Mouse (Mus musculus) testis, adult 2 months (tissue): ENCODE measurements around the gene Armc6.

Experiments
- CTCF ChIP-seq: fragments of 200-500 bp; IDR thresholded peaks from 2 replicates; pipeline ENCODE4 v1.5.1; 2012; ENCODE audit warnings: low read depth, mild to moderate bottlenecking, inconsistent platforms, low read length, moderate library complexity; ENCODE audit not compliant: control insufficient read depth, insufficient read depth, insufficient replicate concordance
- POLR2A ChIP-seq: fragments of 200-500 bp; IDR thresholded peaks from 2 replicates; pipeline ENCODE4 v1.6.1; 2012; ENCODE audit warnings: low read depth, mild to moderate bottlenecking, inconsistent platforms, low read length, moderate library complexity; ENCODE audit not compliant: control insufficient read depth

DNA sequence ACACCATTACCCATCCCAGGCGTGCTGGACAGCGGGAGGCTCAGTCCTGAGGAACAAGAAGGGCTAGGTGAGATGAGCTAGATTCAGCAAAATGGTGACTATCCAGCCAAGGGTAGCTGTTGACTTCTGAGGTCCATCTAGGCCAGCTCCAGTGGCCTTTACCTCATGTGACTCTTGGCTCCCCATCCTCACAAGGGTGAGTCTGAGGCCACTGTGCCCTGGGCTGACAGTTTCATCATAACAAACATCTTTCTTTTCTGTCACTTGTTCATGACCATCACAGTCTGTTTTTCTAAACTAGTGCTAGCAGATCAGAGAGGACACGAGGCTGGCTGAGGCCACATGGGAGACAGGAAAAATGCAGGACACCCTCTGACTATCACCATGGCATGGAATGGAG lies 40.1 kb downstream of the Armc6 start:
- TF ChIP-seq POLR2A (no peak), CTCF (no peak)
